Mouse (Mus musculus) stomach, embryonic 15.5 days (tissue): Measurements from ENCODE around the gene Retreg1. TPM values are rescaled to one million over a fixed set of nuclear protein-coding genes. Genes with fewer than 3 reads are reported as not detected.

Experiments
- ATAC-seq: fragments of 200-750 bp; cut with Nextera tagmentation; 2 replicates; pipeline ENCODE4 v1.8.0; 2017; ENCODE audit warnings: low read depth, moderate number of reproducible peaks, moderate TSS enrichment; ENCODE audit not compliant: insufficient read depth, low FRiP score
- H3K27ac ChIP-seq: fragments of 300-500 bp; sonication (generic); 2 replicates; pipeline ENCODE4 v1.5.1; 2015; ENCODE audit warnings: mild to moderate bottlenecking, inconsistent platforms
- H3K27me3 ChIP-seq: fragments of 300-500 bp; sonication (generic); replicated peaks from 2 replicates; pipeline ENCODE4 v1.6.1; 2015; ENCODE audit warnings: inconsistent platforms
- H3K36me3 ChIP-seq: fragments of 300-500 bp; sonication (generic); 2 replicates; pipeline ENCODE4 v1.6.1; 2015; ENCODE audit warnings: inconsistent platforms
- H3K4me1 ChIP-seq: fragments of 300-500 bp; sonication (generic); 2 replicates; pipeline ENCODE4 v1.6.1; 2015; ENCODE audit warnings: inconsistent platforms
- H3K4me2 ChIP-seq: fragments of 300-500 bp; sonication (generic); 2 replicates; pipeline ENCODE4 v1.6.1; 2015; ENCODE audit warnings: mild to moderate bottlenecking, inconsistent platforms
- H3K4me3 ChIP-seq: fragments of 300-500 bp; sonication (generic); replicated peaks from 2 replicates; pipeline ENCODE4 v1.5.1; 2015; ENCODE audit warnings: inconsistent platforms
- H3K9ac ChIP-seq: fragments of 300-500 bp; sonication (generic); 2 replicates; pipeline ENCODE4 v1.6.1; 2015; ENCODE audit warnings: inconsistent platforms
- H3K9me3 ChIP-seq: fragments of 300-500 bp; sonication (generic); 2 replicates; pipeline ENCODE4 v1.6.1; 2016; ENCODE audit warnings: inconsistent platforms
- WGBS: fragments of 180-500 bp; shearing (Covaris S2); methylation state at CpG from one replicate; pipeline ENCODE4 v1.1.7; 2015; 5-methylcytosine and 5-hydroxymethylcytosine counted together
- polyA plus RNA-seq: library from polyadenylated mRNA; unstranded; fragments of >200 nt; fragmentation: Nextera tagmentation; extraction: Ambion mirVana; gene quantifications from 2 replicates; pipeline ENCODE4 v1.2.1, GENCODE M21; 2015

Retreg1 gene
- polyA plus RNA-seq, 1 experiment from 2014 or later: 13.7 TPM

- Histone ChIP-seq H3K4me3 (no peak overlapping the region), H3K4me2 (no peak overlapping the region), H3K4me1 (no peaks in the 10 kb centered on the region), H3K27me3 (no peaks in the 10 kb centered on the region), H3K36me3 (peaks cover 66% of the 10 kb centered on the region), H3K9me3 (no peaks in the 10 kb centered on the region), H3K9ac (no peak overlapping the region), H3K27ac (no peak overlapping the region)
- 89% methylated on average over 20 of the region's 20 CpGs for whole genome bisulfite sequencing
- no peak for ATAC-seq
These were observed 34.1 kb upstream of the Retreg1 start for GRCm38 (mm10) chr15:25808677-25809460.

GRCm38 (mm10) chr15:25809669-25810068, 33.3 kb upstream of the Retreg1 start:
- Histone ChIP-seq H3K4me1 (no peaks in the 10 kb centered on the region), H3K27me3 (no peaks in the 10 kb centered on the region), H3K9ac (no peak overlapping the region), H3K4me3 (no peak overlapping the region), H3K9me3 (no peaks in the 10 kb centered on the region), H3K4me2 (no peak overlapping the region), H3K27ac (no peak overlapping the region), H3K36me3 (peaks cover 63% of the 10 kb centered on the region)
- 62% methylated on average over 6 of the region's 6 CpGs for WGBS
- no peak for ATAC-seq

GRCm38 (mm10) chr15:25811834-25812250, 31.1 kb upstream of the Retreg1 start:
- Histone ChIP-seq H3K4me1 (no peaks in the 10 kb centered on the region), H3K27ac (no peak overlapping the region), H3K9me3 (no peaks in the 10 kb centered on the region), H3K27me3 (no peaks in the 10 kb centered on the region), H3K4me2 (no peak overlapping the region), H3K36me3 (peaks cover 53% of the 10 kb centered on the region), H3K4me3 (no peak overlapping the region), H3K9ac (no peak overlapping the region)
- 81% methylated on average over 11 of the region's 11 CpGs for WGBS
- no peak for ATAC-seq

GRCm38 (mm10) chr15:25812479-25812878, 30.5 kb upstream of the Retreg1 start:
- 75% methylated on average over 12 of the region's 12 CpGs for WGBS
- no peak overlapping the region for H3K4me2 ChIP-seq
- H3K9me3 ChIP-seq: no peaks in the 10 kb centered on the region
- H3K9ac ChIP-seq: no peak overlapping the region
- no peak for ATAC-seq
- no peak overlapping the region for H3K27ac ChIP-seq
- no peak overlapping the region for H3K4me3 ChIP-seq
- no peaks in the 10 kb centered on the region for H3K4me1 ChIP-seq
- no peaks in the 10 kb centered on the region for H3K27me3 ChIP-seq
- H3K36me3 ChIP-seq: peaks cover 47% of the 10 kb centered on the region

- Histone ChIP-seq H3K4me2 (no peak overlapping the region), H3K27ac (no peak overlapping the region), H3K36me3 (peaks cover 36% of the 10 kb centered on the region), H3K4me3 (no peak overlapping the region), H3K9ac (no peak overlapping the region), H3K9me3 (no peaks in the 10 kb centered on the region), H3K27me3 (no peaks in the 10 kb centered on the region), H3K4me1 (no peaks in the 10 kb centered on the region)
- ATAC-seq: no peak
- WGBS: 66% methylated on average over 3 of the region's 3 CpGs
These were observed 28.4 kb upstream of the Retreg1 start for GRCm38 (mm10) chr15:25814535-25814934.

- ATAC-seq: no peak
- H3K9ac ChIP-seq: no peak overlapping the region
- peaks cover 12% of the 10 kb centered on the region for H3K36me3 ChIP-seq
- no peaks in the 10 kb centered on the region for H3K9me3 ChIP-seq
- H3K27me3 ChIP-seq: no peaks in the 10 kb centered on the region
- WGBS: 89% methylated on average over 2 of the region's 2 CpGs
- H3K4me2 ChIP-seq: no peak overlapping the region
- no peak overlapping the region for H3K27ac ChIP-seq
- no peak overlapping the region for H3K4me3 ChIP-seq
- no peaks in the 10 kb centered on the region for H3K4me1 ChIP-seq
These were observed 25.8 kb upstream of the Retreg1 start for GRCm38 (mm10) chr15:25817191-25817590.

GRCm38 (mm10) chr15:25821981-25822380, 21.0 kb upstream of the Retreg1 start:
- Histone ChIP-seq H3K27me3 (no peaks in the 10 kb centered on the region), H3K36me3 (no peaks in the 10 kb centered on the region), H3K4me2 (no peak overlapping the region), H3K9me3 (no peaks in the 10 kb centered on the region), H3K9ac (no peak overlapping the region), H3K27ac (no peak overlapping the region), H3K4me3 (no peak overlapping the region), H3K4me1 (no peaks in the 10 kb centered on the region)
- no peak for ATAC-seq

GRCm38 (mm10) chr15:25822656-25823055, 20.3 kb upstream of the Retreg1 start:
- H3K9ac ChIP-seq: no peak overlapping the region
- no peak for ATAC-seq
- H3K4me3 ChIP-seq: no peak overlapping the region
- no peaks in the 10 kb centered on the region for H3K36me3 ChIP-seq
- H3K4me2 ChIP-seq: no peak overlapping the region
- no peak overlapping the region for H3K27ac ChIP-seq
- no peaks in the 10 kb centered on the region for H3K4me1 ChIP-seq
- 53% methylated on average over 3 of the region's 3 CpGs for WGBS
- H3K27me3 ChIP-seq: no peaks in the 10 kb centered on the region
- H3K9me3 ChIP-seq: no peaks in the 10 kb centered on the region

GRCm38 (mm10) chr15:25826531-25826961, 16.4 kb upstream of the Retreg1 start:
- no peaks in the 10 kb centered on the region for H3K4me1 ChIP-seq
- no peaks in the 10 kb centered on the region for H3K36me3 ChIP-seq
- H3K27ac ChIP-seq: no peak overlapping the region
- H3K4me2 ChIP-seq: no peak overlapping the region
- H3K27me3 ChIP-seq: no peaks in the 10 kb centered on the region
- H3K9me3 ChIP-seq: no peaks in the 10 kb centered on the region
- H3K9ac ChIP-seq: no peak overlapping the region
- no peak for ATAC-seq
- no peak overlapping the region for H3K4me3 ChIP-seq
- 76% methylated on average over 8 of the region's 8 CpGs for WGBS

- Histone ChIP-seq H3K36me3 (no peaks in the 10 kb centered on the region), H3K4me2 (no peak overlapping the region), H3K9ac (no peak overlapping the region), H3K4me1 (no peaks in the 10 kb centered on the region), H3K27me3 (no peaks in the 10 kb centered on the region), H3K4me3 (no peak overlapping the region), H3K9me3 (no peaks in the 10 kb centered on the region), H3K27ac (no peak overlapping the region)
- 75% methylated on average over 10 of the region's 10 CpGs for WGBS
- ATAC-seq: no peak
These were observed 14.5 kb upstream of the Retreg1 start for GRCm38 (mm10) chr15:25828464-25828863.

- H3K4me2 ChIP-seq: no peak overlapping the region
- H3K4me3 ChIP-seq: no peak overlapping the region
- no peaks in the 10 kb centered on the region for H3K36me3 ChIP-seq
- no peaks in the 10 kb centered on the region for H3K4me1 ChIP-seq
- WGBS: 55% methylated on average over 2 of the region's 2 CpGs
- no peaks in the 10 kb centered on the region for H3K27me3 ChIP-seq
- no peak overlapping the region for H3K9ac ChIP-seq
- ATAC-seq: no peak
- no peaks in the 10 kb centered on the region for H3K9me3 ChIP-seq
- no peak overlapping the region for H3K27ac ChIP-seq
These were observed 12.6 kb upstream of the Retreg1 start for GRCm38 (mm10) chr15:25830426-25830825.

GRCm38 (mm10) chr15:25834282-25834681, 8.7 kb upstream of the Retreg1 start:
- 79% methylated on average over 2 of the region's 2 CpGs for WGBS
- ATAC-seq: no peak

More at GRCm38 (mm10) chr15:25834282-25834681, 8.7 kb upstream of the Retreg1 start:
- Histone ChIP-seq H3K4me1 (no peaks in the 10 kb centered on the region), H3K9ac (no peak overlapping the region), H3K4me2 (no peak overlapping the region), H3K36me3 (no peaks in the 10 kb centered on the region), H3K27ac (no peak overlapping the region), H3K4me3 (no peak overlapping the region), H3K27me3 (no peaks in the 10 kb centered on the region), H3K9me3 (no peaks in the 10 kb centered on the region)
